Mouse (Mus musculus) 416B (cell line): ENCODE data around the gene Zfyve28.

ENCODE experiments used
- DNase-seq: peaks from one replicate; pipeline ENCODE4 v3.0.0; 2011; ENCODE audit warnings: low read depth

The Zfyve28 gene

GRCm38 (mm10) chr5:34288154-34288716 lies at the start of gene Zfyve28, which contains the start of gene Cfap99:
Zfyve28 (minus strand) TSS chr5:34288449.
Cfap99 (plus strand) TSS chr5:34288600.
- DNase-seq: no peak

GRCm38 (mm10) chr5:34336775-34337450 lies 48.7 kb upstream of the Zfyve28 start:
- peak; percentile 85 for DNase-seq

GRCm38 (mm10) chr5:34336097-34336774 lies 48.0 kb upstream of the Zfyve28 start, which contains the start of gene Rnf4:
Rnf4 (plus strand) TSS chr5:34336289.
- DNase-seq: peak; percentile 99

- DNase-seq: no peak
Observed at GRCm38 (mm10) chr5:34335539-34336096, 47.4 kb upstream of the Zfyve28 start.

GRCm38 (mm10) chr5:34334081-34334480 lies 45.8 kb upstream of the Zfyve28 start:
- DNase-seq: no peak

- no peak for DNase-seq
Observed at GRCm38 (mm10) chr5:34330136-34330535, 41.9 kb upstream of the Zfyve28 start.

GRCm38 (mm10) chr5:34326875-34327576 lies 38.8 kb upstream of the Zfyve28 start:
- no peak for DNase-seq

GRCm38 (mm10) chr5:34326249-34326691 lies 38.0 kb upstream of the Zfyve28 start:
- DNase-seq: no peak

- no peak for DNase-seq
Observed at GRCm38 (mm10) chr5:34325286-34325685, 37.0 kb upstream of the Zfyve28 start.

- DNase-seq: no peak
Observed at GRCm38 (mm10) chr5:34321236-34321635, 33.0 kb upstream of the Zfyve28 start.

- DNase-seq: no peak
Observed at GRCm38 (mm10) chr5:34319491-34320034, 31.3 kb upstream of the Zfyve28 start.

GRCm38 (mm10) chr5:34309016-34309415 lies 20.8 kb upstream of the Zfyve28 start:
- DNase-seq: no peak

- no peak for DNase-seq
Observed at GRCm38 (mm10) chr5:34302377-34302776, 14.1 kb upstream of the Zfyve28 start.

GRCm38 (mm10) chr5:34298937-34299535 lies 10.8 kb upstream of the Zfyve28 start:
- DNase-seq: no peak

- no peak for DNase-seq
Observed at GRCm38 (mm10) chr5:34298061-34298460, 9.8 kb upstream of the Zfyve28 start.

GRCm38 (mm10) chr5:34295141-34295540 lies 6.9 kb upstream of the Zfyve28 start:
- no peak for DNase-seq

- DNase-seq: no peak
Observed at GRCm38 (mm10) chr5:34294696-34295095, 6.4 kb upstream of the Zfyve28 start.

- DNase-seq: peak; percentile 46
Observed at GRCm38 (mm10) chr5:34293363-34293762, 5.1 kb upstream of the Zfyve28 start.

- DNase-seq: no peak
Observed at GRCm38 (mm10) chr5:34289286-34289685, 1.0 kb upstream of the Zfyve28 start.

- no peak for DNase-seq
Observed at GRCm38 (mm10) chr5:34287838-34288145, 457 bp downstream of the Zfyve28 start.

GRCm38 (mm10) chr5:34287001-34287837 lies 1.0 kb downstream of the Zfyve28 start:
- no peak for DNase-seq
